Mouse (Mus musculus): ENCODE results near the gene Wdr5. TPM values are rescaled to one million over a fixed set of nuclear protein-coding genes. Genes with fewer than 3 reads are reported as not detected.
A peak's percentile ranks its signal among the peaks of the same experiment; 100 is the strongest.

The Wdr5 gene
- total RNA-seq, 2 experiments from 2014 or later, result 26.7 to 27.2 TPM

- no peak for TF ChIP-seq CTCF (IDR thresholded peaks at IDR 0.05)
- peak overlapping the region; percentile 93 for H3K27ac ChIP-seq
- intact Hi-C loops (cut with DNase I), result no loop called here
- H3K4me3 ChIP-seq, result peak overlapping the region; percentile 93
- DNase-seq (ENCODE audit: extremely low spot score in 1 of 2, low spot score in 2 of 2), result no peak
Observed at GRCm38 (mm10) chr2:27476303-27477192, 38.4 kb upstream of the Wdr5 start.

GRCm38 (mm10) chr2:27479821-27480220 is 35.1 kb upstream of the Wdr5 start:
- TF ChIP-seq CTCF (IDR thresholded peaks at IDR 0.05), result no peak
- Histone ChIP-seq H3K27ac (no peak overlapping the region), H3K4me3 (no peak overlapping the region)
- no peak for DNase-seq (ENCODE audit: extremely low spot score in 1 of 2, low spot score in 2 of 2)
- intact Hi-C loops (cut with DNase I), result no loop called here

GRCm38 (mm10) chr2:27480367-27480766 is 34.6 kb upstream of the Wdr5 start:
- no peak overlapping the region for H3K27ac ChIP-seq
- no peak overlapping the region for H3K4me3 ChIP-seq
- intact Hi-C loops (cut with DNase I), result no loop called here
- TF ChIP-seq CTCF (IDR thresholded peaks at IDR 0.05), result no peak
- no peak for DNase-seq (ENCODE audit: extremely low spot score in 1 of 2, low spot score in 2 of 2)

- DNase-seq (ENCODE audit: extremely low spot score in 1 of 2, low spot score in 2 of 2), result no peak
- TF ChIP-seq CTCF (IDR thresholded peaks at IDR 0.05), result no peak
- intact Hi-C loops (cut with DNase I), result no loop called here
- no peak overlapping the region for H3K4me3 ChIP-seq
- no peak overlapping the region for H3K27ac ChIP-seq
Observed at GRCm38 (mm10) chr2:27482265-27482861, 32.6 kb upstream of the Wdr5 start.

GRCm38 (mm10) chr2:27486725-27487124 is 28.2 kb upstream of the Wdr5 start:
- Histone ChIP-seq H3K27ac (no peak overlapping the region), H3K4me3 (no peak overlapping the region)
- DNase-seq (ENCODE audit: extremely low spot score in 1 of 2, low spot score in 2 of 2), result no peak
- TF ChIP-seq CTCF (IDR thresholded peaks at IDR 0.05), result no peak
- intact Hi-C loops (cut with DNase I), result no loop called here

GRCm38 (mm10) chr2:27487336-27488049 is 27.5 kb upstream of the Wdr5 start:
- DNase-seq (ENCODE audit: extremely low spot score in 1 of 2, low spot score in 2 of 2), result no peak
- Histone ChIP-seq H3K4me3 (no peak overlapping the region), H3K27ac (no peak overlapping the region)
- no peak for TF ChIP-seq CTCF (IDR thresholded peaks at IDR 0.05)
- intact Hi-C loops (cut with DNase I), result no loop called here

GRCm38 (mm10) chr2:27488362-27488761 is 26.6 kb upstream of the Wdr5 start:
- TF ChIP-seq CTCF (IDR thresholded peaks at IDR 0.05), result no peak
- Histone ChIP-seq H3K4me3 (no peak overlapping the region), H3K27ac (no peak overlapping the region)
- no peak for DNase-seq (ENCODE audit: extremely low spot score in 1 of 2, low spot score in 2 of 2)
- intact Hi-C loops (cut with DNase I), result no loop called here

- H3K4me3 ChIP-seq, result no peak overlapping the region
- TF ChIP-seq CTCF (IDR thresholded peaks at IDR 0.05), result no peak
- H3K27ac ChIP-seq, result no peak overlapping the region
- intact Hi-C loops (cut with DNase I), result no loop called here
- no peak for DNase-seq (ENCODE audit: extremely low spot score in 1 of 2, low spot score in 2 of 2)
Observed at GRCm38 (mm10) chr2:27490939-27491338, 24.0 kb upstream of the Wdr5 start.

- intact Hi-C loops (cut with DNase I), result no loop called here
- H3K27ac ChIP-seq, result no peak overlapping the region
- DNase-seq (ENCODE audit: extremely low spot score in 1 of 2, low spot score in 2 of 2), result no peak
- H3K4me3 ChIP-seq, result no peak overlapping the region
- TF ChIP-seq CTCF (IDR thresholded peaks at IDR 0.05), result no peak
Observed at GRCm38 (mm10) chr2:27493971-27494370, 21.0 kb upstream of the Wdr5 start.

- no peak overlapping the region for H3K27ac ChIP-seq
- no peak overlapping the region for H3K4me3 ChIP-seq
- no peak for DNase-seq (ENCODE audit: extremely low spot score in 1 of 2, low spot score in 2 of 2)
- no peak for TF ChIP-seq CTCF (IDR thresholded peaks at IDR 0.05)
- intact Hi-C loops (cut with DNase I), result no loop called here
Observed at GRCm38 (mm10) chr2:27496391-27497028, 18.4 kb upstream of the Wdr5 start.

- no peak overlapping the region for H3K4me3 ChIP-seq
- TF ChIP-seq CTCF (IDR thresholded peaks at IDR 0.05), result no peak
- no peak for DNase-seq (ENCODE audit: extremely low spot score in 1 of 2, low spot score in 2 of 2)
- intact Hi-C loops (cut with DNase I), result no loop called here
- H3K27ac ChIP-seq, result no peak overlapping the region
Observed at GRCm38 (mm10) chr2:27504113-27504885, 10.7 kb upstream of the Wdr5 start.
